Mouse (Mus musculus): ENCODE measurements at regions not wholly inside any gene's neighbourhood (a gene's known extent, or its start where the extent isn't known, plus 50 kb on each side); places are given as distances from the start of the nearest gene placed in this dataset.

DNA sequence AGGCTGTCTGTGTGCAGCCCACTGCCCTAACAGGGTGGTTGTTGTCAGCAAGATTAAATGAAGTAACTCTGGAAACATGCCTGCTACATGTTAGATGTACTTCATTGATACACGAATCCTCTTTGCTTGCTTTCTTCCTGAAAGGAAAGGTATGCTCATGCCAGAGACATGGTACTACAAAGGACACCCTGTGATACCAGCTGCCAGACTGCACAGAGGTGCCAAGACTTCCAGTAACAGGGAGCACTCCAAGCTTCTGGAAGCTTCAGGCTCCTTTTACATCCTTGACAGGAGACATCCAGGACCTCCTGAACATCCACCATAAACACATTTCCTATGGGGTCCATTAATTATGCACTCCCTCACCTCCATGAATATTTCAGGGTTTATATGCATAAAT lies 505.7 kb downstream of the 1810013L24Rik start:
- H3K9me3 ChIP-seq (replicated peaks): no peaks in the 10 kb centered on the region
- no peaks in the 10 kb centered on the region for H3K4me1 ChIP-seq (ENCODE audit: insufficient read depth, low read depth, low read length)
- no peaks in the 10 kb centered on the region for H3K27me3 ChIP-seq (ENCODE audit: insufficient read depth, low read length)
- TF ChIP-seq GATA1 (IDR thresholded peaks at IDR 0.05; ENCODE audit: borderline replicate concordance, low read length) (no peak), TAL1 (conservative IDR thresholded peaks at IDR 0.05; ENCODE audit: low read depth, low read length) (no peak), POLR2AphosphoS5 (IDR thresholded peaks at IDR 0.05; ENCODE audit: insufficient replicate concordance, low read depth, low read length) (no peak), CTCF (IDR thresholded peaks at IDR 0.05; ENCODE audit: low read depth, low read length) (no peak), GATA2 (IDR thresholded peaks at IDR 0.05; ENCODE audit: borderline replicate concordance, low read depth, low read length) (no peak)
- no peaks in the 10 kb centered on the region for H3K36me3 ChIP-seq (replicated peaks)
- DNase-seq (ENCODE audit: low spot score) (no peak), ATAC-seq (ENCODE audit: extremely low read depth, insufficient number of reproducible peaks, low FRiP score, poor library complexity, severe bottlenecking) (no peak)
- H3K4me3 ChIP-seq (ENCODE audit: low read depth, low read length): no peak overlapping the region

DNA sequence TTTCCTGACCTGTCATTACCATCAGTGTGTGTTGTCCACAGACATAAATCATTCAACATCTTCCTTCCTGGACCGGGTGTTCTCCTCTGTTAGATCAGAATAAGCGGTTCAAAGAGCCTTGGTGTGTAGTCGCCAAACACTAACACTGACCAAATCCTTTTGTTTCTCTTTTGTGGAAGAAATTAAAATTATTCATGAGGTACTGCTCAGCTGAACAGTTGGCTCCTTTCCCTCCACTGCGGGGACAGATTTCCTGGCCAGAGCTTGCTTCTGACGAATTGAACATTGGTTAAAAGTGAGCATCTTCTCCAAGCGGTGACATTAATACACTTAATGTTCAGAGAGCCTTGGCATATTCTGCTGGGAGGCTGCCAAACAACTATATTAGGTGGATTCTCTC lies 506.2 kb downstream of the 1810013L24Rik start:
- Histone ChIP-seq H3K27me3 (ENCODE audit: insufficient read depth, low read length) (no peaks in the 10 kb centered on the region), H3K4me1 (ENCODE audit: insufficient read depth, low read depth, low read length) (no peaks in the 10 kb centered on the region), H3K36me3 (replicated peaks) (no peaks in the 10 kb centered on the region), H3K4me3 (ENCODE audit: low read depth, low read length) (no peak overlapping the region), H3K9me3 (replicated peaks) (no peaks in the 10 kb centered on the region)
- DNase-seq (ENCODE audit: low spot score): no peak
- TF ChIP-seq GATA1 (IDR thresholded peaks at IDR 0.05; ENCODE audit: borderline replicate concordance, low read length): no peak
- TF ChIP-seq TAL1 (conservative IDR thresholded peaks at IDR 0.05; ENCODE audit: low read depth, low read length): no peak
- no peak for TF ChIP-seq POLR2AphosphoS5 (IDR thresholded peaks at IDR 0.05; ENCODE audit: insufficient replicate concordance, low read depth, low read length)
- no peak for TF ChIP-seq CTCF (IDR thresholded peaks at IDR 0.05; ENCODE audit: low read depth, low read length)
- no peak for TF ChIP-seq GATA2 (IDR thresholded peaks at IDR 0.05; ENCODE audit: borderline replicate concordance, low read depth, low read length)
- no peak for ATAC-seq (ENCODE audit: extremely low read depth, insufficient number of reproducible peaks, low FRiP score, poor library complexity, severe bottlenecking)

DNA sequence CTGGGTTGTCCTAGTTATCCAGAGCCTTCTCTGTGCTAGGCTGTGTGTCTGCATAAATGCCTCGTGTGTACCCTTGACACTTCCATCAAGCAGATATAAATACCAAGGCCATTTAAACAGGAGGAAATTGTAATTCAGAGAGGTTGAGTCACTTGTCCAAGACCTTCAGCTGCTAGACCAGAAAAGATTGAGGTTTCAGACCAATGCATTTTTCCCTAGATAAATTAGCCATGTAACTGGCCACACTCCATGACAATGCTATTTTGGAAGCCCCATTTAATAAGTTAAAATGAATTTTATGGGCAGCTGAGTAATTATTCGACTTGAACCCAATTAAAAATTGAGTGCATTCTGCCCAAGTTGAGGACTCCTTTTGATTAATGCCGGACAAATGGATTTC lies 509.6 kb downstream of the 1810013L24Rik start:
- no peaks in the 10 kb centered on the region for H3K36me3 ChIP-seq (replicated peaks)
- H3K27me3 ChIP-seq (ENCODE audit: insufficient read depth, low read length): no peaks in the 10 kb centered on the region
- ATAC-seq (ENCODE audit: extremely low read depth, insufficient number of reproducible peaks, low FRiP score, poor library complexity, severe bottlenecking) (no peak), DNase-seq (ENCODE audit: low spot score) (no peak)
- H3K4me1 ChIP-seq (ENCODE audit: insufficient read depth, low read depth, low read length): no peaks in the 10 kb centered on the region
- H3K9me3 ChIP-seq (replicated peaks): no peaks in the 10 kb centered on the region
- TF ChIP-seq POLR2AphosphoS5 (IDR thresholded peaks at IDR 0.05; ENCODE audit: insufficient replicate concordance, low read depth, low read length) (no peak), GATA1 (IDR thresholded peaks at IDR 0.05; ENCODE audit: borderline replicate concordance, low read length) (no peak), TAL1 (conservative IDR thresholded peaks at IDR 0.05; ENCODE audit: low read depth, low read length) (no peak), GATA2 (IDR thresholded peaks at IDR 0.05; ENCODE audit: borderline replicate concordance, low read depth, low read length) (no peak), CTCF (IDR thresholded peaks at IDR 0.05; ENCODE audit: low read depth, low read length) (no peak)
- no peak overlapping the region for H3K4me3 ChIP-seq (ENCODE audit: low read depth, low read length)

DNA sequence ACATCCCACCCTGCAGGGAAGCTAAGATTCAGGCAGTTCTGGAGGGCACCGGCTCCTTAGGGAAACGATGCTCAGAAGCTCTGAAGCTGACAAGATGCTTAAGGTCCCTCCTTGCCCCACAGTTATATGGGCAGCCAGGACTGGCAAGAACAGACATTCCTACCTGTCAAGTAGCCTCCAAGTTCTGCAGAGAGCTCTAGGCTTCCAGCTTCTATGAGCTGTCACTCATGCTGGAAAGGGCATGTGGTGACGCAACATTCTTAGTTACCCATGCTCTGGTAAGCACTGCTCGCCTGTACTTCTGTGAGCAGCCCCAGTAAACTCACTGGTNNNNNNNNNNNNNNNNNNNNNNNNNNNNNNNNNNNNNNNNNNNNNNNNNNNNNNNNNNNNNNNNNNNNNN lies 511.3 kb downstream of the 1810013L24Rik start:
- TF ChIP-seq GATA2 (IDR thresholded peaks at IDR 0.05; ENCODE audit: borderline replicate concordance, low read depth, low read length) (no peak), TAL1 (conservative IDR thresholded peaks at IDR 0.05; ENCODE audit: low read depth, low read length) (no peak), CTCF (IDR thresholded peaks at IDR 0.05; ENCODE audit: low read depth, low read length) (no peak), GATA1 (IDR thresholded peaks at IDR 0.05; ENCODE audit: borderline replicate concordance, low read length) (no peak)
- DNase-seq (ENCODE audit: low spot score): no peak
- Histone ChIP-seq H3K27me3 (ENCODE audit: insufficient read depth, low read length) (no peaks in the 10 kb centered on the region), H3K4me1 (ENCODE audit: insufficient read depth, low read depth, low read length) (no peaks in the 10 kb centered on the region), H3K4me3 (ENCODE audit: low read depth, low read length) (no peak overlapping the region), H3K9me3 (replicated peaks) (no peaks in the 10 kb centered on the region), H3K36me3 (replicated peaks) (no peaks in the 10 kb centered on the region)
- no peak for ATAC-seq (ENCODE audit: extremely low read depth, insufficient number of reproducible peaks, low FRiP score, poor library complexity, severe bottlenecking)

DNA sequence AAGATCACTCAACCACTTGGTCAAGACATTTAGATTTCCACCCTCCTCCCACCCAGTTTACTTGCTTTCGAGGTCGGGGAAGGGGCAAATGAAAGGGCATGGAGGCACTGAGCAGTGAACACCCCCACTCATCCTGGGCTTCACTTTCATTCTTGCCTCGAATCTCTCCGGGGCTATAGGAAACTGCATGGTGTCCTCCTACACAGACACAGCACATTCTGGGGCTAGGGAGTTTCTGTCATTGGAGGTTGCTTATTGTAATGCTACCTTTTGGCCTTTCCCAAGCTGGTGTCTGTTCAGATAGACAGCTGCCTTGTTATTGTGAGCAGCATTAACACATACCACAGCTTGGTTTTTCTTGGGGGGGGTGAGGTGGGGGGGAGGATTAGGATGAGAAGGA lies 523.9 kb downstream of the 1810013L24Rik start:
- DNase-seq (ENCODE audit: low spot score) (no peak), ATAC-seq (ENCODE audit: extremely low read depth, insufficient number of reproducible peaks, low FRiP score, poor library complexity, severe bottlenecking) (no peak)
- Histone ChIP-seq H3K4me3 (ENCODE audit: low read depth, low read length) (no peak overlapping the region), H3K4me1 (ENCODE audit: insufficient read depth, low read depth, low read length) (no peaks in the 10 kb centered on the region), H3K27me3 (ENCODE audit: insufficient read depth, low read length) (no peaks in the 10 kb centered on the region), H3K36me3 (replicated peaks) (no peaks in the 10 kb centered on the region), H3K9me3 (replicated peaks) (no peaks in the 10 kb centered on the region)
- TF ChIP-seq GATA2 (IDR thresholded peaks at IDR 0.05; ENCODE audit: borderline replicate concordance, low read depth, low read length) (no peak), TAL1 (conservative IDR thresholded peaks at IDR 0.05; ENCODE audit: low read depth, low read length) (no peak), GATA1 (IDR thresholded peaks at IDR 0.05; ENCODE audit: borderline replicate concordance, low read length) (no peak)

DNA sequence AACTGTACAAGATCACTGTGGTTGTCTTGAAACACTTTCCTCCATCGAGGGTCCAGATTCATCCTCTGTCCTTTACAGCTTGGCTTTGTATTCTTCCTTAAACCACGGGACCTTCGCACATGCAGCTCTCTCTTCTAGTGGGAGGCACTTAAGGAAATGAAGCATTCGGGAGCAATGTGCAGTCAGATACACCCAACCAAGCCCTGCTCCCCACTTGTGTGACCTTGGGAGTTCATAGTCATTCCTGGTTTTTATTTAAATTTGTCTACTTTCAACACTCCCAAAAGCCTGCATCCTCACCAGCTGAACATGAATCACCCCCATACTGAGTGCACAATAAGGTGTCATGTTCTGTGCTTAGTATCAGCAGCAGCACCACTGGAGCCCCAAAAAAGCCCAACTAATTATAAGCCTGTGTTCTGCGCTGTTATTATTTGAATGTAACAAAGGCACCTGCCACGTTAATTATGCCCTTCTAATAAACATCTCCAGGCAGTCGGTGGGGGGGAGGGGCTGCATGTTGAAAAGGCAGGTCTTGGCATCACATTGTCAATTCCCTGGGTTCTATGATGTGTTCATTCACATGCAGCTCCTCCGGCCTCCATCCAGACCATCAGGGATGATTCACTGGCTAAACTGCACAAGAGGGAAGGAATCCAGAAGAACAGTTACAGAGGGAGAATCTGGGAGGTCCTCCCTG lies 524.6 kb downstream of the 1810013L24Rik start:
- DNase-seq (ENCODE audit: low spot score) (no peak), ATAC-seq (ENCODE audit: extremely low read depth, insufficient number of reproducible peaks, low FRiP score, poor library complexity, severe bottlenecking) (no peak)
- no peaks in the 10 kb centered on the region for H3K9me3 ChIP-seq (replicated peaks)
- H3K4me3 ChIP-seq (ENCODE audit: low read depth, low read length): no peak overlapping the region
- TF ChIP-seq POLR2AphosphoS5 (IDR thresholded peaks at IDR 0.05; ENCODE audit: insufficient replicate concordance, low read depth, low read length) (no peak), GATA2 (IDR thresholded peaks at IDR 0.05; ENCODE audit: borderline replicate concordance, low read depth, low read length) (no peak), TAL1 (conservative IDR thresholded peaks at IDR 0.05; ENCODE audit: low read depth, low read length) (no peak)
- H3K4me1 ChIP-seq (ENCODE audit: insufficient read depth, low read depth, low read length): no peaks in the 10 kb centered on the region
- H3K36me3 ChIP-seq (replicated peaks): no peaks in the 10 kb centered on the region
- no peaks in the 10 kb centered on the region for H3K27me3 ChIP-seq (ENCODE audit: insufficient read depth, low read length)
